Mouse (Mus musculus) bone marrow macrophage, adult 2 months (primary cell): ENCODE data around the gene Dnajc9.

ENCODE experiments used
- CTCF ChIP-seq: IDR thresholded peaks from 2 replicates; pipeline ENCODE4 v1.5.1; 2012; ENCODE audit warnings: low read depth, mild to moderate bottlenecking, low read length, moderate library complexity
- POLR2A ChIP-seq: IDR thresholded peaks from 2 replicates; pipeline ENCODE4 v1.6.1; 2012; ENCODE audit warnings: mild to moderate bottlenecking, low read depth, low read length, borderline replicate concordance

- TF ChIP-seq CTCF, result no peak
- TF ChIP-seq POLR2A, result no peak
These were observed 48.3 kb upstream of the Dnajc9 start for GRCm38 (mm10) chr14:20436976-20437375.
